Mouse (Mus musculus) embryo, embryonic 11.5 days (tissue): ENCODE measurements around the gene Hist1h1e.

Source experiments
- DNase-seq: peaks from one replicate; pipeline ENCODE4 v3.0.0-alpha.2; 2012; ENCODE audit warnings: low read depth, low spot score

Gene Hist1h1e

GRCm38 (mm10) chr13:23622175-23622671, at the start of gene Hist1h1e:
Gene Hist1h1e (minus strand): TSS chr13:23622558.
- DNase-seq, result peak; percentile 89

- no peak for DNase-seq
Measured at GRCm38 (mm10) chr13:23662536-23662935, 40.2 kb upstream of the Hist1h1e start.

GRCm38 (mm10) chr13:23659636-23660366, 37.4 kb upstream of the Hist1h1e start:
- no peak for DNase-seq

GRCm38 (mm10) chr13:23630653-23631052, 8.3 kb upstream of the Hist1h1e start:
- DNase-seq, result no peak

- no peak for DNase-seq
Measured at GRCm38 (mm10) chr13:23622861-23623450, 598 bp upstream of the Hist1h1e start.

- DNase-seq, result peak; percentile 58
Measured at GRCm38 (mm10) chr13:23621532-23622174, 705 bp downstream of the Hist1h1e start.

GRCm38 (mm10) chr13:23620733-23621531, 1.4 kb downstream of the Hist1h1e start, which contains the start of gene Hist1h2be:
Gene Hist1h2be (minus strand): TSS chr13:23621124.
- DNase-seq, result peak; percentile 77

GRCm38 (mm10) chr13:23620056-23620732, 2.2 kb downstream of the Hist1h1e start:
- no peak for DNase-seq

- no peak for DNase-seq
Measured at GRCm38 (mm10) chr13:23611638-23612037, 10.7 kb downstream of the Hist1h1e start.

- DNase-seq, result no peak
Measured at GRCm38 (mm10) chr13:23610393-23610792, 12.0 kb downstream of the Hist1h1e start.

- DNase-seq, result no peak
Measured at GRCm38 (mm10) chr13:23609844-23610243, 12.5 kb downstream of the Hist1h1e start.

GRCm38 (mm10) chr13:23609209-23609608, 13.1 kb downstream of the Hist1h1e start:
- no peak for DNase-seq

- DNase-seq, result no peak
Measured at GRCm38 (mm10) chr13:23605052-23605451, 17.3 kb downstream of the Hist1h1e start.

- DNase-seq, result no peak
Measured at GRCm38 (mm10) chr13:23604452-23604851, 17.9 kb downstream of the Hist1h1e start.

- DNase-seq, result no peak
Measured at GRCm38 (mm10) chr13:23603182-23603699, 19.1 kb downstream of the Hist1h1e start.

GRCm38 (mm10) chr13:23597957-23598356, 24.4 kb downstream of the Hist1h1e start:
- DNase-seq, result no peak

- DNase-seq, result no peak
Measured at GRCm38 (mm10) chr13:23595622-23596372, 26.6 kb downstream of the Hist1h1e start.

GRCm38 (mm10) chr13:23595185-23595584, 27.2 kb downstream of the Hist1h1e start:
- DNase-seq, result no peak

GRCm38 (mm10) chr13:23593051-23593770, 29.1 kb downstream of the Hist1h1e start:
- no peak for DNase-seq
